Mouse (Mus musculus) kidney, embryonic 14.5 days (tissue): ENCODE results near the gene Gdf3. TPM values are rescaled to one million over a fixed set of nuclear protein-coding genes. Genes with fewer than 3 reads are reported as not detected.
"Not testable (repeated sequence)": the region's sequence is repeated elsewhere in the genome, so short reads cannot be mapped to it uniquely, and the experiment has no call there.

Source experiments
- ATAC-seq: fragments of 200-750 bp; cut with Nextera tagmentation; 2 replicates; pipeline ENCODE4 v1.8.0; 2017; ENCODE audit warnings: moderate number of reproducible peaks, mild to moderate bottlenecking, moderate TSS enrichment, moderate library complexity; ENCODE audit not compliant: low FRiP score, low TSS enrichment
- H3K27ac ChIP-seq: fragments of 300-500 bp; sonication (generic); 2 replicates; pipeline ENCODE4 v1.5.1; 2014; ENCODE audit warnings: low read depth, mild to moderate bottlenecking, low read length, moderate library complexity, mixed read lengths
- H3K27me3 ChIP-seq: fragments of 300-500 bp; sonication (generic); 2 replicates; pipeline ENCODE4 v1.6.1; 2014; ENCODE audit warnings: mild to moderate bottlenecking, low read length; ENCODE audit not compliant: control insufficient read depth, insufficient read depth
- H3K36me3 ChIP-seq: fragments of 300-500 bp; sonication (generic); 2 replicates; pipeline ENCODE4 v1.6.1; 2014; ENCODE audit warnings: low read length, mixed read lengths; ENCODE audit not compliant: control insufficient read depth, insufficient read depth
- H3K4me1 ChIP-seq: fragments of 300-500 bp; sonication (generic); 2 replicates; pipeline ENCODE4 v1.6.1; 2014; ENCODE audit warnings: low read length, mixed read lengths; ENCODE audit not compliant: control insufficient read depth, insufficient read depth
- H3K4me2 ChIP-seq: fragments of 300-500 bp; sonication (generic); replicated peaks from 2 replicates; pipeline ENCODE4 v1.6.1; 2014; ENCODE audit warnings: low read depth, mild to moderate bottlenecking, low read length
- H3K4me3 ChIP-seq: fragments of 300-500 bp; sonication (generic); 2 replicates; pipeline ENCODE4 v1.5.1; 2014; ENCODE audit warnings: mild to moderate bottlenecking, low read length
- H3K9ac ChIP-seq: fragments of 300-500 bp; sonication (generic); 2 replicates; pipeline ENCODE4 v1.6.1; 2014; ENCODE audit warnings: low read depth, mild to moderate bottlenecking, low read length, moderate library complexity
- H3K9me3 ChIP-seq: fragments of 300-500 bp; sonication (generic); 2 replicates; pipeline ENCODE4 v1.6.1; 2016; ENCODE audit warnings: low read length; ENCODE audit not compliant: control insufficient read depth
- WGBS: fragments of 180-500 bp; shearing (Covaris S2); extraction: QIAGEN DNeasy Blood & Tissue Kit; methylation state at CpG from one replicate; pipeline ENCODE4 v1.1.7; 2014; 5-methylcytosine and 5-hydroxymethylcytosine counted together
- polyA plus RNA-seq: library from polyadenylated mRNA; unstranded; fragments of >200 nt; fragmentation: Nextera tagmentation; extraction: Ambion mirVana; gene quantifications from 2 replicates; pipeline ENCODE4 v1.2.1, GENCODE M21; 2014

Gene Gdf3
- polyA plus RNA-seq, 1 experiment from 2014 or later: not detected

- Histone ChIP-seq H3K9ac (no peak overlapping the region), H3K4me3 (no peak overlapping the region), H3K27ac (no peak overlapping the region), H3K36me3 (no peaks in the 10 kb centered on the region), H3K9me3 (no peaks in the 10 kb centered on the region), H3K4me2 (no peak overlapping the region), H3K4me1 (no peaks in the 10 kb centered on the region), H3K27me3 (no peaks in the 10 kb centered on the region)
- WGBS: 85% methylated on average over 13 of the region's 13 CpGs
- no peak for ATAC-seq
These were observed 18.7 kb downstream of the Gdf3 start for GRCm38 (mm10) chr6:122591027-122591758.

- Histone ChIP-seq H3K9ac (no peak overlapping the region), H3K27me3 (no peaks in the 10 kb centered on the region), H3K27ac (no peak overlapping the region), H3K4me3 (no peak overlapping the region), H3K9me3 (no peaks in the 10 kb centered on the region), H3K36me3 (no peaks in the 10 kb centered on the region), H3K4me1 (no peaks in the 10 kb centered on the region), H3K4me2 (no peak overlapping the region)
- WGBS: 74% methylated on average over 1 of the region's 1 CpGs
- ATAC-seq: no peak
These were observed 30.8 kb downstream of the Gdf3 start for GRCm38 (mm10) chr6:122579086-122579485.

GRCm38 (mm10) chr6:122577030-122577429, 32.9 kb downstream of the Gdf3 start:
- no peaks in the 10 kb centered on the region for H3K9me3 ChIP-seq
- H3K4me2 ChIP-seq: no peak overlapping the region
- H3K4me1 ChIP-seq: no peaks in the 10 kb centered on the region
- no peak overlapping the region for H3K27ac ChIP-seq
- H3K36me3 ChIP-seq: no peaks in the 10 kb centered on the region
- H3K9ac ChIP-seq: no peak overlapping the region
- WGBS: 86% methylated on average over 3 of the region's 3 CpGs
- H3K4me3 ChIP-seq: no peak overlapping the region
- ATAC-seq: no peak
- H3K27me3 ChIP-seq: no peaks in the 10 kb centered on the region

GRCm38 (mm10) chr6:122575037-122575436, 34.9 kb downstream of the Gdf3 start:
- H3K27ac ChIP-seq, H3K36me3 ChIP-seq, H3K27me3 ChIP-seq, H3K9ac ChIP-seq, ATAC-seq, H3K4me1 ChIP-seq, H3K4me2 ChIP-seq, H3K4me3 ChIP-seq, H3K9me3 ChIP-seq: not testable (repeated sequence)
- 100% methylated on average over 1 of the region's 1 CpGs for WGBS

- no peak overlapping the region for H3K27ac ChIP-seq
- H3K4me2 ChIP-seq: no peak overlapping the region
- ATAC-seq: no peak
- H3K4me1 ChIP-seq: no peaks in the 10 kb centered on the region
- H3K9me3 ChIP-seq: no peaks in the 10 kb centered on the region
- no peak overlapping the region for H3K4me3 ChIP-seq
- no peak overlapping the region for H3K9ac ChIP-seq
- no peaks in the 10 kb centered on the region for H3K36me3 ChIP-seq
- no peaks in the 10 kb centered on the region for H3K27me3 ChIP-seq
- 90% methylated on average over 3 of the region's 3 CpGs for WGBS
These were observed 38.3 kb downstream of the Gdf3 start for GRCm38 (mm10) chr6:122571617-122571959.

- H3K27ac ChIP-seq: no peak overlapping the region
- no peaks in the 10 kb centered on the region for H3K36me3 ChIP-seq
- 59% methylated on average over 8 of the region's 8 CpGs for WGBS
- H3K4me1 ChIP-seq: no peaks in the 10 kb centered on the region
- H3K9me3 ChIP-seq: no peaks in the 10 kb centered on the region
- no peak overlapping the region for H3K4me3 ChIP-seq
- no peak overlapping the region for H3K9ac ChIP-seq
- H3K27me3 ChIP-seq: no peaks in the 10 kb centered on the region
- no peak overlapping the region for H3K4me2 ChIP-seq
- ATAC-seq: no peak
These were observed 38.9 kb downstream of the Gdf3 start for GRCm38 (mm10) chr6:122570695-122571616.

- no peaks in the 10 kb centered on the region for H3K4me1 ChIP-seq
- no peak overlapping the region for H3K4me3 ChIP-seq
- H3K9ac ChIP-seq: no peak overlapping the region
- H3K4me2 ChIP-seq: no peak overlapping the region
- no peaks in the 10 kb centered on the region for H3K9me3 ChIP-seq
- H3K27me3 ChIP-seq: no peaks in the 10 kb centered on the region
- H3K36me3 ChIP-seq: no peaks in the 10 kb centered on the region
- ATAC-seq: no peak
- 86% methylated on average over 1 of the region's 1 CpGs for WGBS
- no peak overlapping the region for H3K27ac ChIP-seq
These were observed 40.1 kb downstream of the Gdf3 start for GRCm38 (mm10) chr6:122569762-122570161.

- no peak overlapping the region for H3K9ac ChIP-seq
- no peak overlapping the region for H3K4me3 ChIP-seq
- H3K27me3 ChIP-seq: no peaks in the 10 kb centered on the region
- no peaks in the 10 kb centered on the region for H3K36me3 ChIP-seq
- no peak overlapping the region for H3K4me2 ChIP-seq
- no peaks in the 10 kb centered on the region for H3K4me1 ChIP-seq
- 75% methylated on average over 5 of the region's 5 CpGs for WGBS
- no peak for ATAC-seq
- H3K9me3 ChIP-seq: no peaks in the 10 kb centered on the region
- H3K27ac ChIP-seq: no peak overlapping the region
These were observed 40.8 kb downstream of the Gdf3 start for GRCm38 (mm10) chr6:122569113-122569512.
